1 mouse cellular context compared by ENCODE assay signal in the genomic region with DNA sequence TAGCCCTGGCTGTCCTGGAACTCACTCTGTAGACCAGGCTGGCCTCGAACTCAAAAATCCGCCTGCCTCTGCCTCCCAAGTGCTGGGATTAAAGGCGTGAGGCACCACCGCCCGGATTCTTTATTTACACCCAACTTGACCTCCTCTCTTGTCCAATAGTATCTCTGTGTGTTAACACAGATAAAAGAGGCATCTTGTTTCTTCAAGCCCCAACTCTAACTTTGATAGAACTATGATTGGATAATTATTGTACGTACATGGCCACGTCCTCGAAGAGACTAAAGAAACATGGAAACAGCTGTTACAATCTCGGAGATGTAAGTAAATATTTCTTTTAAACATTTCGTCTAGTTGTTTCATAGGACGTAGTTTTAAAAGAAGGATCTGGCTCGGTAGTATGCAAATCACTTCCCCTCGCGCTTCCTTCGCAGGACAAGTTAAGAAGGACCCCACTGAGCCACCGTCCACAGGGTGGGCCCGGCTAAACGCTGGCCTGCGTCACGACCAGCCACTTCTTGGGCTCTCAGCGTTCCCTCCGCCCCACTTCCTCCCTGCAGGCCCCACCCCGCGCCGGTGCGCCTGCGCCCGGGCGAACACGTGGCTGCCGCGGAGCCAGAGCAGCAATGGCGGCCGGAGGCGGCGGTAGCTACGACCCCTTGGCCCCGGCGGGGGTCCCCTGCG.
TF ChIP-seq lines count a peak whose summit lies in the region.

Gene Wdr43 (plus strand): TSS at position 258 of the 681 bp plus-strand sequence.

TF ChIP-seq in MEL, 35 proteins besides CTCF, POLR2A, EP300 and RAD21 (continued from another document):
- TF ChIP-seq UBTF (IDR thresholded peaks at IDR 0.05; ENCODE audit: borderline replicate concordance, insufficient read depth, low read depth, low read length) (no peak), MAFK (IDR thresholded peaks at IDR 0.05; ENCODE audit: borderline replicate concordance, low read depth, low read length) (no peak), MXI1 (IDR thresholded peaks at IDR 0.05; ENCODE audit: low read depth, low read length) (peak; percentile 99), JUND (IDR thresholded peaks at IDR 0.05; ENCODE audit: low read depth, low read length) (no peak), HCFC1 (IDR thresholded peaks at IDR 0.05; ENCODE audit: low read depth, low read length) (peak; percentile 92), CHD1 (IDR thresholded peaks at IDR 0.05; ENCODE audit: low read depth, low read length) (no peak), MAX (IDR thresholded peaks at IDR 0.05; ENCODE audit: low read length) (peak; percentile 98), GABPA (IDR thresholded peaks at IDR 0.05; ENCODE audit: low read depth, low read length) (no peak), MYC (IDR thresholded peaks at IDR 0.05; ENCODE audit: low read depth, low read length) (peak; percentile 99), BHLHE40 (IDR thresholded peaks at IDR 0.05; ENCODE audit: borderline replicate concordance, low read depth, low read length) (no peak), MYB (IDR thresholded peaks at IDR 0.05; ENCODE audit: low read depth, low read length) (no peak), ZC3H11A (IDR thresholded peaks at IDR 0.05; ENCODE audit: low read depth, low read length) (no peak), TAL1 (IDR thresholded peaks at IDR 0.05; ENCODE audit: low read length) (no peak), POLR2AphosphoS2 (IDR thresholded peaks at IDR 0.05; ENCODE audit: low read length) (peak; percentile 73; the same call in 1 of the 2 replicates), ELF1 (IDR thresholded peaks at IDR 0.05; ENCODE audit: low read depth, low read length) (peak; percentile 91), ZKSCAN1 (IDR thresholded peaks at IDR 0.05; ENCODE audit: low read depth, low read length) (no peak)
